Mouse (Mus musculus) adrenal gland, adult 8-10 months (tissue): ENCODE results near the gene Dll4. TPM values are rescaled to one million over a fixed set of nuclear protein-coding genes. Genes with fewer than 3 reads are reported as not detected.

ENCODE experiments used
- DNase-seq: peaks from one replicate; pipeline ENCODE4 v3.0.0; 2022
- total RNA-seq, 4 experiments: library from RNA; stranded (reverse); gene quantifications; 2 replicates each; pipeline ENCODE4 v1.2.4; 2022

Gene Dll4
- total RNA-seq, 4 experiments from 2014 or later = 11.5 to 18.6 (median 16.2) TPM

DNA sequence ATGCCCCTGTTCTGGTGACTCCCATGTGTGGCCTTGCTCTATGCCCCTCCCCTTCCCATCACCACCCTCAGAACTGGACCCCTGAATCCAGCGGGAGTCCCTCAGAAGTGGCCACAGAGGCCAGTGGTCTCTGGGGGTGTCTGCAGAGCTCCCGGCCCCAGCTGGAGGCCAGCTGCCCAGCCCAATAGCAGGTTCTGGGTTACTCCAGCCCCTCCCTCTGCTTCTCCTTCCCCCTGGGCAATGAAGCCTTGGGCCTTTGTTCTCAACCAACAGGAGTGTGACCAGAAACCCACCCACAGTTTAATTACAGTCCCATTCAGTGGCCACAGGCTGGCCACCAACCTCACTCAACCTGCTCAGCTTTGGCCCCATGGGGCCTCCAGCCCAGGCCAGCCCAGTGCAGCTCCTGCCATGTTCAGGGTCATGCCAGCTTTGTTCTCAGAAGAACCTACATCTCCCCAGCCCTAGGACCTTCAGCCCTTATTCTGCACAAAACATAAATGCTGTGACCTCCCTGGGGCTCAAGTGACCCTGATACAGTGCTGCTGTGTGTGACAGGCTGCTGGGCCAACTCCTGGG lies 13.1 kb upstream of the Dll4 start:
- no peak for DNase-seq

DNA sequence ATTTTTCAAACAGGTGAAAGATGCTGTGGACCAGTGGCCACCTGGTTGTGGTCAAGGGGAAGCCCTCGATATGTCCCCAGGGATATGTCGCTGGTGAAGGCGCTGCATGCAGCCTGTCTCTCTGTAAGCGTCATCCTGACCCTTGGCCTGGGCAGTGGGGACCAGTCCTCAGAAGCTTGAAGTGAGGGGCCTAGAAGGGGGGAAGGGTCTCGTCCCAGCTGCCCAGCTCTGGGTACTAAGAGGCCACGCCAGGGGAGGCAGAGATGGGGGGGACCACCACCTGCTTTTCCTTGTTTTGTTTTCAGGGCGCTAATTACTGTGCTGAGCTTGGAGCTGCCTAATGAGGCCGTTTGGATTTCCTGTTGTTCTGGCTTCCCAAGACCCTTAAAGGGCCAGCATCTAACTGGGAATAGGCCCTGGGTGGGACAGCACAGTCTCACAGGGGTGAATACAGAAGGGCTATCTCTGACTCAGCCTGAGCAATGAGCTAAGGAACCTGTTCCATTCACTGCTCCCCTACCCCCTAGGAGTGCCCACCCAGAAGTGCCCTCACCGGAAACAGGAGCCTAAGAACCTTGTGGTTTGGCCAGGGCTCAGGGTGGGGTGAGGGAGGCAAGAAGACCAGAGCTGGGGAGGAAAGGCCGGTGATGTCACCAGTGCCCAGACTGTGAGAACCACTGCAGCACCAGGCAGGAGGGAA lies 11.7 kb upstream of the Dll4 start:
- no peak for DNase-seq

DNA sequence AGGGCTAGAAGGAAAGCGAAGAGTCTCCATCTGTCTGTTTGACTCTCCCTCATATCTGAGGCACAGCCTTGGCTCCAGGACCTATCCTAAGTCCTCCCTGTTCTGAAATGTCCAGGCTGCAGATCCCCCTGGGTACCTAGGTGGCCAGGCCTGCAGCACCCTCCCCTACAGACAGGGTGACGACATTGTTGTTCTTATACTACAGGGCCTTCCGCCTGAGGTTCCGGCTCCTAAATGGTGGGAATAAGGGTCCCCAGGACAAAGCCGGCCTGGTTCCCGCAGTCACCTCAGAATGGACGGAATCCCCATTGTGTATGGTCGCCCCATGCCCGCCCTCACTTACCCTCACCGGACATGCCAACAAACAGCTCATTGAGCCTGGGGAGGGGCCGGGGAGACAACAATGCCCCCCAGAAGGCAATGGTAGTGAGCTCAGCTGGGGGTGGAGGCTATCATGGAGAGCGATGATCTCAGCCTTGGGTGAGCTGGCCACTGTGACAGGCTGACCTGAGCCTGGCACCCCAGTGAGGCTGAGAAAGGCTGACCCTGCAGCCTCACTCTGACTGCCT lies 10.8 kb upstream of the Dll4 start:
- no peak for DNase-seq

GRCm38 (mm10) chr2:119318043-119318710 lies 7.4 kb upstream of the Dll4 start:
- DNase-seq = no peak

DNA sequence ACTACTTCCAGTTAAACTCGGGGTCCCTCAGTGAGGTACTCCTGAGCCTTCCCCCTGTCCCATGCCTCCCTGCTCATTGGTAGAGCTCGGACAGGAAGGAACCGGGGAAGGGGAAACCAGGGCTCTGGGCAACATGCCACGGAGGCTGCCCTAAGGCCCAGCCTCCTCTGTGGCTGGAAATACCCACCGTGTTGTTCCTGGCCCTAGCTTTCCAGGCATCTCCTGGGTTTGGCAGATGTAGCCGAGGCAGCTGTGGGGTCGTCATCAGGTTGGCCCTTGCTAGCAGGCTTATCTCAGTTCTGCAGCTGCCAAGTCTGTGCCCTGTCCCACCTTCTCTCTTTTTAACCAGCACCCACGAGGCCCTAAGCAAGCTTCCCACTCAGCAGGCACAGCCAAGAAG lies 5.0 kb upstream of the Dll4 start:
- no peak for DNase-seq

- DNase-seq = no peak
Measured at GRCm38 (mm10) chr2:119321771-119322586, 3.6 kb upstream of the Dll4 start.

GRCm38 (mm10) chr2:119322587-119323300 lies 2.8 kb upstream of the Dll4 start:
- DNase-seq = no peak

- no peak for DNase-seq
Measured at GRCm38 (mm10) chr2:119323866-119324575, 1.6 kb upstream of the Dll4 start.

GRCm38 (mm10) chr2:119324576-119325318 lies 837 bp upstream of the Dll4 start:
- no peak for DNase-seq

GRCm38 (mm10) chr2:119326161-119327101 lies 847 bp downstream of the Dll4 start:
- DNase-seq = no peak

GRCm38 (mm10) chr2:119327102-119327480 lies 1.5 kb downstream of the Dll4 start:
- DNase-seq = no peak

DNA sequence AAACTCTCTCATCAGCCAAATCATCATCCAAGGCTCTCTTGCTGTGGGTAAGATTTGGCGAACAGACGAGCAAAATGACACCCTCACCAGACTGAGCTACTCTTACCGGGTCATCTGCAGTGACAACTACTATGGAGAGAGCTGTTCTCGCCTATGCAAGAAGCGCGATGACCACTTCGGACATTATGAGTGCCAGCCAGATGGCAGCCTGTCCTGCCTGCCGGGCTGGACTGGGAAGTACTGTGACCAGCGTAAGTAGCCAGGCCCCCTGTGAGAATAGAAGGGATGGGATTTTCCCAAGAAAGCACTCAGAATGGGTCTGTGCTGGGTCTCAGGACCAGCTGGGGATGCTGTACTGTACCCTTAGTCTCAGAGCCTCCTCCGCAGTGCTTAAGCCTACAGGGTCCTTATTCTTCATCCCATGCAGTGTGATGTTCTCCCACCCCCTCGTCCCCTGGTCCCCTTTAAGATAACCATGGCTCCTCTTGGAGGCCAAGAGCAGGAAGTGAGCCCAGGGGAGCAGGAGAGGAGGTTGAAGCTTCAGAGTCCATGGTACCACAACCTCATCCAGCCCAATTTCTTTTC lies 2.5 kb downstream of the Dll4 start:
- DNase-seq = no peak

GRCm38 (mm10) chr2:119328546-119328945 lies 3.0 kb downstream of the Dll4 start:
- no peak for DNase-seq

- no peak for DNase-seq
Measured at GRCm38 (mm10) chr2:119329123-119329817, 3.7 kb downstream of the Dll4 start.

DNA sequence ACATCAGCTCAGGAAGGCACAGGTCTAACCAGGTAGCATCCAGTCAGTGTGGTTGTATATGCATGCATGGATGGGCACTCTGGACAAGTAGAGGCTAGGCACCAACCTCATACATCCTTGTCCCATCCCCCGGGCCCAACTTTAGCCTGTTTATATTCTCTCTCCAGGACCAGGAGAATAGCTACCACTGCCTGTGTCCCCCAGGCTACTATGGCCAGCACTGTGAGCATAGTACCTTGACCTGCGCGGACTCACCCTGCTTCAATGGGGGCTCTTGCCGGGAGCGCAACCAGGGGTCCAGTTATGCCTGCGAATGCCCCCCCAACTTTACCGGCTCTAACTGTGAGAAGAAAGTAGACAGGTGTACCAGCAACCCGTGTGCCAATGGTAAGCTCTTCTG lies 5.2 kb downstream of the Dll4 start:
- no peak for DNase-seq

DNA sequence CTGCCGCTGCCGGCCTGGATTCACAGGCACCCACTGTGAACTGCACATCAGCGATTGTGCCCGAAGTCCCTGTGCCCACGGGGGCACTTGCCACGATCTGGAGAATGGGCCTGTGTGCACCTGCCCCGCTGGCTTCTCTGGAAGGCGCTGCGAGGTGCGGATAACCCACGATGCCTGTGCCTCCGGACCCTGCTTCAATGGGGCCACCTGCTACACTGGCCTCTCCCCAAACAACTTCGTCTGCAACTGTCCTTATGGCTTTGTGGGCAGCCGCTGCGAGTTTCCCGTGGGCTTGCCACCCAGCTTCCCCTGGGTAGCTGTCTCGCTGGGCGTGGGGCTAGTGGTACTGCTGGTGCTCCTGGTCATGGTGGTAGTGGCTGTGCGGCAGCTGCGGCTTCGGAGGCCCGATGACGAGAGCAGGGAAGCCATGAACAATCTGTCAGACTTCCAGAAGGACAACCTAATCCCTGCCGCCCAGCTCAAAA lies 6.6 kb downstream of the Dll4 start:
- no peak for DNase-seq

- DNase-seq = no peak
Measured at GRCm38 (mm10) chr2:119334135-119334534, 8.6 kb downstream of the Dll4 start.

- DNase-seq = no peak
Measured at GRCm38 (mm10) chr2:119334964-119335525, 9.5 kb downstream of the Dll4 start.
